Mouse (Mus musculus) heart, postnatal 10 days (tissue): Measurements from ENCODE around the gene Gabrg3. TPM values are rescaled to one million over a fixed set of nuclear protein-coding genes. Genes with fewer than 3 reads are reported as not detected.

Experiments
- DNase-seq, 2 experiments: peaks; one replicate each; pipeline ENCODE4 v3.0.0; 2021
- intact Hi-C: fragments of 180-260 bp; cut with DNase I; formaldehyde crosslinking; loops from one replicate; pipeline ENCODE4 v1.15.1; 2025
- total RNA-seq, 2 experiments: library from RNA; stranded (reverse); gene quantifications; 2 replicates each; pipeline ENCODE4 v1.2.3; 2021

Gene Gabrg3
- total RNA-seq, 2 experiments from 2014 or later: 0.07 to 0.10 TPM

DNA sequence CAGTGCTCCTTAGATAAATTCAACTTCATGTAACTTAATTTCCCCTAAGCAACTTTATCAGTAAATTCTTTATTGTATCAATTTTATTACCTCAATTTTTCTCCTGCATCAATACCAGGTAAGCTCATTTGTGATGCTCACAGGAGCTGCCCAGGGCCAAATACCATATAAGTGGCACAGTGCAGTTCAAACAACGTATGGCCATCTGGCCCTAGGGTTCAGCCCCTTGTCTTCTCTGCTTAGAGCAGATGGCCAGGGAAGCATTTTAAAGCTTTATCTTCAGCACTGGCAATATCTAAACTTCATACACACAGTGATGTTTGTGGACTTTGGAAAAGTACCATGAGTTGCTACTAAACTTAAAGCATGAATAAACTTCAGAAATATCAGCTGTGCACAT lies 619.2 kb downstream of the Gabrg3 start:
- intact Hi-C loops: no loop called here
- no peak for DNase-seq

DNA sequence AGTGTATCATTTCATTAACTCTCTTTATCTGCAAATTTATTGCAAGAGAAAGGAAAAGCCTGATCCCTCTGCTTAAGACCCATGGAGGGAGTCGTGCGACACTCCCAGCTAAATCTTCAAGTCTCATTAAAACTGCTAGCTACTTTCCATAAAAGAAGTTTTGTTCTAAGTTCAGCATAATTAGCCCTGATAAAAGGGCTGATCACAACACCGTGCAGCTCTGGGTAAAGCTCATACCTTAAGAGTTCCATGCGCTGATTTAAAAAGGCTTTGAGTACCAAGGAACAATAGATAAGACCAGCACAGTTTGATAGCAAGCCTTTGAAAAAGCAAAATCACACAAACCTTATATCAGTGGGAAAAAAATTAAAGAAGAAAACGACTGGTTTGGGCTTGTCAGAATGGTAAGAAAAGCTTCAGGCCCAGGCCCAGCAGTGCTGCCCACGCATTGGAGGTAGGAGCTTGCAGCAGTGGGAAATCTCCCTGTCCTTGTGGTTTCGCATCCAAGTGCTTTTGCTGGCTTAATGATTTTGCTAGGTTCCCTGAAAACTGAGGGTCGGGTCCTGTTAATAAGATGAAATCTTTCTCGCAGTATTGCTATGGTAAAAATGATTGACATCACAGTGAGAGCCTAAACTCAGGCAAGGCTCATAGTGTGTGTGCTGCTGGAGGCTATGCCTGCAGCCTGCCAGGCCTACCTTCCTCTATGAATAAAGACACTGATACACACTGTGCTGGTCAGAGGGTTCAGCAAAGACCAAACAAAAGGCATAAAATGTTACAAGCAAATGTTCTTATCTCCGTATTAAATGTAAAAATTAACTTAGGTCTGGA lies 621.2 kb downstream of the Gabrg3 start:
- no peak for DNase-seq
- intact Hi-C loops: no loop called here

DNA sequence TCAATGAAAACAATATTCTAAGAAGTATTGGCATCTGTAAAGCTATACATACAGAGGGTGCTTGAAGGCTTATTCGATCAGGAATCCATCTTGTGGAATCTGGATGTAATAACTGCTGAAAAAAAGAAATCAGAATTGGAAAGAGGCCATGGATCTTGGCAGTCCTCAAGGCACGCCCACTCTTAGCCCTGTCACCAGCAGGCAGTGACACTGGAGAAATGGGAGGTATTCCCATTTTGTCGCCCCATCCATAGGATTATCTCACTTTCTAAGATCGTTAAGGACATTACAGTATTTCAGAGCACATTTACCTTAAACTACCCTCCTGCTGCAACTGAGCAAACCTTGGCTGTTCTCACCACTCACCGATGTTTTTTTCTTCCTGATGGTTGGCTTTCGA lies 657.8 kb downstream of the Gabrg3 start:
- DNase-seq: no peak
- intact Hi-C loops: no loop called here

Other genes with a start within 250 kb of the Gabrg3 start
- 1 to 10 TPM in 1 of 2 experiments, under 1 TPM in 1; 0.64 to 1.1 TPM for gene Gabrb3, start 32.5 kb upstream of the Gabrg3 start, total RNA-seq
- not detected for gene Gabra5, start 122.9 kb upstream of the Gabrg3 start, total RNA-seq